Mouse (Mus musculus) hindbrain, postnatal 0 days (tissue): Measurements from ENCODE around the gene Rnf31. TPM values are rescaled to one million over a fixed set of nuclear protein-coding genes. Genes with fewer than 3 reads are reported as not detected.

ENCODE experiments used
- ATAC-seq: fragments of 200-750 bp; cut with Nextera tagmentation; 2 replicates; pipeline ENCODE4 v1.8.0; 2017; ENCODE audit warnings: mild to moderate bottlenecking, moderate TSS enrichment, moderate library complexity
- DNase-seq: peaks from one replicate; pipeline ENCODE4 v3.0.0-alpha.2; 2015; ENCODE audit warnings: low spot score
- H3K27ac ChIP-seq: fragments of 300-500 bp; sonication (generic); 2 replicates; pipeline ENCODE4 v1.5.1; 2014; ENCODE audit warnings: mild to moderate bottlenecking
- H3K27me3 ChIP-seq: fragments of 300-500 bp; sonication (generic); 2 replicates; pipeline ENCODE4 v1.6.1; 2014; ENCODE audit warnings: low read length, mixed read lengths; ENCODE audit not compliant: insufficient read depth
- H3K36me3 ChIP-seq: fragments of 300-500 bp; sonication (generic); 2 replicates; pipeline ENCODE4 v1.6.1; 2014; ENCODE audit warnings: low read length, mixed read lengths; ENCODE audit not compliant: insufficient read depth
- H3K4me1 ChIP-seq: fragments of 300-500 bp; sonication (generic); 2 replicates; pipeline ENCODE4 v1.6.1; 2014; ENCODE audit warnings: antibody characterized with exemption, low read length, mixed read lengths; ENCODE audit not compliant: insufficient read depth
- H3K4me2 ChIP-seq: fragments of 300-500 bp; sonication (generic); 2 replicates; pipeline ENCODE4 v1.6.1; 2014; ENCODE audit warnings: low read depth, mild to moderate bottlenecking, low read length, moderate library complexity, mixed read lengths
- H3K4me3 ChIP-seq: fragments of 300-500 bp; sonication (generic); 2 replicates; pipeline ENCODE4 v1.5.1; 2014; ENCODE audit warnings: low read length
- H3K9ac ChIP-seq: fragments of 300-500 bp; sonication (generic); replicated peaks from 2 replicates; pipeline ENCODE4 v1.6.1; 2014; ENCODE audit warnings: mild to moderate bottlenecking, low read length, moderate library complexity, mixed read lengths
- H3K9me3 ChIP-seq: fragments of 300-500 bp; sonication (generic); 2 replicates; pipeline ENCODE4 v1.6.1; 2016; ENCODE audit warnings: low read length, mixed read lengths
- CTCF ChIP-seq: IDR thresholded peaks from 2 replicates; pipeline ENCODE4 v1.5.1; 2016; ENCODE audit warnings: antibody characterized with exemption, control low read depth, low read depth
- WGBS: fragments of 180-500 bp; shearing (Covaris S2); extraction: QIAGEN DNeasy Blood & Tissue Kit; methylation state at CpG from one replicate; pipeline ENCODE4 v1.1.7; 2014; 5-methylcytosine and 5-hydroxymethylcytosine counted together
- polyA plus RNA-seq: library from polyadenylated mRNA; unstranded; fragments of >200 nt; fragmentation: Nextera tagmentation; extraction: Ambion mirVana; gene quantifications from 2 replicates; pipeline ENCODE4 v1.2.1, GENCODE M21; 2015
- total RNA-seq: library from RNA; depleted of rRNA; stranded (reverse); fragments of >200 nt; gene quantifications from 2 replicates; pipeline ENCODE4 v1.2.3, GENCODE M21; 2014

Rnf31 gene
- total and polyA plus RNA-seq, 2 experiments from 2014 or later, result 21.2 to 25.5 TPM

DNA sequence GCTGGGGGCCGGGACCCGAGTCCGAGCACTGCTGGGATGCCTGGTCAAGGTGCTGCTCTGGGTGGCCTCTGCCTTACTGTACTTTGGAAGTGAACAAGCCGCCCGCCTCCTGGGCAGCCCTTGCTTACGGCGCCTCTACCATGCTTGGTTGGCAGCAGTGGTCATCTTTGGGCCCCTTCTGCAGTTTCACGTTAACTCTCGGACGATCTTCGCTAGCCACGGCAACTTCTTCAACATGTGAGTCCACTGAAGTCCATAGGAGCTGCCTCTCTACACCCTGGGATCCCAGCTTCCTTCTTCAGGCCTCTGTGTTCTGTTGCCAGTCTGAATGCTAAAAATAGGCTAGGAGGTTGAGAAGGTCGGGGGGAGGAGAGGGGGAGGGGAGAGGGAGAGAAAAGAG, 15.8 kb upstream of the Rnf31 start:
- TF ChIP-seq CTCF, result no peak
- no peaks in the 10 kb centered on the region for H3K27me3 ChIP-seq
- H3K27ac ChIP-seq, result no peak overlapping the region
- no peak overlapping the region for H3K4me3 ChIP-seq
- H3K9me3 ChIP-seq, result no peaks in the 10 kb centered on the region
- DNase-seq (no peak), ATAC-seq (no peak)
- H3K36me3 ChIP-seq, result no peaks in the 10 kb centered on the region
- H3K4me1 ChIP-seq, result no peaks in the 10 kb centered on the region
- H3K9ac ChIP-seq, result no peak overlapping the region
- WGBS, result 77% methylated on average over 13 of the region's 13 CpGs
- no peak overlapping the region for H3K4me2 ChIP-seq

DNA sequence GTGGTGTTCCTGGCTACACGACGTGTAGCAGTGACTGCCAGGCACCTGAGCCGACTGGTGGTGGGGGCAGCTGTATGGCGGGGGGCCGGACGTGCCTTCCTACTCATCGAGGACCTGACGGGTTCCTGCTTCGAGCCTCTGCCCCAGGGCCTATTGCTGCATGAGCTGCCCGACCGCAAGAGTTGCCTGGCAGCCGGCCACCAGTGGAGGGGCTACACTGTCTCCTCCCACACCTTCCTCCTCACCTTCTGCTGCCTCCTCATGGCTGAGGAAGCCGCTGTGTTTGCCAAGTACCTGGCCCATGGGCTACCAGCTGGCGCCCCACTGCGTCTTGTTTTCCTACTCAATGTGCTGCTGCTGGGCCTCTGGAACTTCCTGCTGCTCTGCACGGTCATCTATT, 15.1 kb upstream of the Rnf31 start:
- Histone ChIP-seq H3K36me3 (0 out of 2 replicates have a peak, but pooled peaks cover 2% of the 10 kb centered on the region), H3K4me2 (no peak overlapping the region), H3K9me3 (no peaks in the 10 kb centered on the region), H3K9ac (no peak overlapping the region), H3K27ac (no peak overlapping the region), H3K27me3 (no peaks in the 10 kb centered on the region), H3K4me1 (no peaks in the 10 kb centered on the region), H3K4me3 (no peak overlapping the region)
- WGBS, result 75% methylated on average over 16 of the region's 16 CpGs
- TF ChIP-seq CTCF, result no peak
- DNase-seq (no peak), ATAC-seq (no peak)

- H3K4me1 ChIP-seq, result no peaks in the 10 kb centered on the region
- peak; percentile 92 for DNase-seq
- H3K27me3 ChIP-seq, result no peaks in the 10 kb centered on the region
- ATAC-seq, result peak; percentile 95
- H3K4me2 ChIP-seq, result peak within 1 kb of the TSS; percentile 92
- WGBS, result under 1% methylated on average over 31 of the region's 32 CpGs
- no peak for TF ChIP-seq CTCF
- H3K9me3 ChIP-seq, result no peaks in the 10 kb centered on the region
- peaks cover 9% of the 10 kb centered on the region; the same call in 1 of the 2 replicates for H3K36me3 ChIP-seq
- peak within 1 kb of the TSS; percentile 57 for H3K4me3 ChIP-seq
- peak within 1 kb of the TSS; percentile 85 for H3K27ac ChIP-seq
- peak within 1 kb of the TSS; percentile 83 for H3K9ac ChIP-seq
These were observed 13.4 kb upstream of the Rnf31 start, which contains the start of gene Psme1 for GRCm38 (mm10) chr14:55577871-55578667. Psme1 (plus strand) TSS chr14:55578123.

GRCm38 (mm10) chr14:55578668-55579269, 12.7 kb upstream of the Rnf31 start:
- no peak for TF ChIP-seq CTCF

DNA sequence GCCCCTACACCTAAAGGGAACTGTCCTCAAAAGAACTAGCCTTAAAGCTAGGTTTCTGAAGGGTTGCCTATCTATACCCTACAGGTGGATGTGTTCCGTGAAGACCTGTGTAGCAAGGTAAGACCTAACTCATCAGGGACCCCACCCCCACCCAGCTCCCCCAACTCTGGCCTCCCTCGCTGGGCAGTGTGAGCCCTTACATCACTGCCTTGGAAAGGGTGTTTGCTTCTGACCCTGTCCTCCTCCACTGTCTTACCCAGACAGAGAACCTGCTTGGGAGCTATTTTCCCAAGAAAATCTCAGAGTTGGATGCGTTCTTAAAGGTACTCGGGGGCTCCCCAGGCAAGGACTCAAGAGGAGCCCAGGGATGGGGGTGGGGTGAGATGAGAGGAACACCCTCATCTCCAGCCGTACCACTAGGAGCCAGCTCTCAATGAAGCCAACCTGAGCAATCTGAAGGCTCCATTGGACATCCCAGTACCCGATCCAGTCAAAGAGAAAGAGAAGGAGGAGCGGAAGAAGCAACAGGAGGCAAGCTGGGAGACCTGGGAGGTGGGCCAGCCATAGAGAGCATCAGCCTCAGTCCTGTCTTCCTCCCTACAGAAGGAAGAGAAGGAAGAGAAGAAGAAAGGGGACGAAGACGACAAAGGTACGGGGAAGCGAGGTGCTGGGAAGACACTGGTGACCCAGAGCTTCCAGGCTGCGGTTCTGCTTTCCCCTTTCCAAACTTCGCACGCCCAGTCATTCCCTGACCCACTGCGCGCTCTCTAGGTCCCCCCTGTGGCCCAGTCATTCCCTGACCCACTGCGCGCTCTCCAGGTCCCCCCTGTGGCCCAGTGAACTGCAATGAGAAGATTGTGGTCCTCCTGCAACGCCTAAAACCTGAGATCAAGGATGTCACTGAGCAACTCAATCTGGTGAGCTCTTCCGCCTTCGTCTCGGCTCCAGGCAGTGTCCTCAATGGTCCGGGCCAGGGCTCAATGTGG, 11.7 kb upstream of the Rnf31 start:
- H3K9ac ChIP-seq, result no peak overlapping the region
- 85% methylated on average over 23 of the region's 23 CpGs for WGBS
- 0 out of 2 replicates have a peak, but pooled peaks cover 5% of the 10 kb centered on the region for H3K4me1 ChIP-seq
- no peak overlapping the region for H3K4me3 ChIP-seq
- ATAC-seq (no peak), DNase-seq (no peak)
- no peak overlapping the region for H3K4me2 ChIP-seq
- H3K36me3 ChIP-seq, result peaks cover 9% of the 10 kb centered on the region; the same call in 1 of the 2 replicates
- no peak overlapping the region for H3K27ac ChIP-seq
- H3K27me3 ChIP-seq, result no peaks in the 10 kb centered on the region
- TF ChIP-seq CTCF, result no peak
- no peaks in the 10 kb centered on the region for H3K9me3 ChIP-seq

More at GRCm38 (mm10) chr14:55578668-55579269, 12.7 kb upstream of the Rnf31 start:
- Histone ChIP-seq H3K9me3 (no peaks in the 10 kb centered on the region), H3K27me3 (no peaks in the 10 kb centered on the region), H3K4me2 (peak overlapping the region; percentile 92), H3K4me3 (peak overlapping the region; percentile 57), H3K27ac (peak overlapping the region; percentile 85), H3K4me1 (no peaks in the 10 kb centered on the region), H3K36me3 (peaks cover 9% of the 10 kb centered on the region; the same call in 1 of the 2 replicates), H3K9ac (peak overlapping the region; percentile 83)
- ATAC-seq (peak; percentile 24), DNase-seq (peak; percentile 64)
- 38% methylated on average over 6 of the region's 6 CpGs for WGBS

- ATAC-seq, result no peak
- Histone ChIP-seq H3K9me3 (no peaks in the 10 kb centered on the region), H3K27me3 (no peaks in the 10 kb centered on the region), H3K9ac (no peak overlapping the region), H3K27ac (no peak overlapping the region), H3K36me3 (peaks cover 9% of the 10 kb centered on the region; the same call in 1 of the 2 replicates), H3K4me3 (no peak overlapping the region), H3K4me1 (0 out of 2 replicates have a peak, but pooled peaks cover 9% of the 10 kb centered on the region), H3K4me2 (no peak overlapping the region)
- no peak for DNase-seq
- 94% methylated on average over 16 of the region's 16 CpGs for WGBS
- TF ChIP-seq CTCF, result no peak
These were observed 10.8 kb upstream of the Rnf31 start for GRCm38 (mm10) chr14:55580731-55581130.
